In genomic region chr4:43674974-43675373, GRCm38 (mm10) we compare ENCODE assay signal across 31 mouse cellular contexts. TPM values are rescaled to one million over a fixed set of nuclear protein-coding genes. Genes with fewer than 3 reads are reported as not detected.
"Had no signal": no experiment of that assay in that cellular context is flagged by ENCODE, and none has a peak within 500 bp of the region (broad histone marks: within the 10 kb centered on the region; RNA-seq: fewer than 3 reads in every experiment).

No protein-coding gene starts in this region.

- H3K4me3 ChIP-seq: gastrocnemius, adult 2 months; heart, embryonic 13.5 days; heart, embryonic 15.5 days; hindbrain, embryonic 13.5 days; hindbrain, embryonic 15.5 days; limb, embryonic 13.5 days; limb, embryonic 15.5 days; liver, embryonic 12.5 days had no signal

- H3K36me3 ChIP-seq: liver, embryonic 12.5 days had no signal

- H3K27me3 ChIP-seq: heart, embryonic 13.5 days; heart, embryonic 15.5 days; hindbrain, embryonic 13.5 days; hindbrain, embryonic 15.5 days; limb, embryonic 13.5 days; limb, embryonic 15.5 days had no signal

- ATAC-seq: forebrain, embryonic 16.5 days; hindbrain, postnatal 0 days; liver, embryonic 12.5 days had no signal

- DNase-seq: gastrocnemius, adult 2 months; gastrocnemius, postnatal 10 days; gastrocnemius, postnatal 25 days; heart, adult 18-20 months; heart, postnatal 14 days; heart, postnatal 36 days; kidney, adult 18-20 months; kidney, postnatal 14 days; layer of hippocampus, adult 9-11 months; layer of hippocampus, postnatal 36 days; left cerebral cortex, postnatal 4 days had no signal

- H3K4me2 ChIP-seq: heart, embryonic 11.5 days; heart, embryonic 13.5 days; heart, embryonic 15.5 days; hindbrain, embryonic 13.5 days; hindbrain, embryonic 15.5 days; limb, embryonic 13.5 days; limb, embryonic 15.5 days; liver, embryonic 12.5 days had no signal

- H3K4me1 ChIP-seq: liver, embryonic 12.5 days had no signal

- H3K9me3 ChIP-seq: heart, embryonic 13.5 days; heart, embryonic 15.5 days; hindbrain, embryonic 13.5 days; hindbrain, embryonic 15.5 days; limb, embryonic 13.5 days; limb, embryonic 15.5 days; liver, embryonic 12.5 days had no signal

- H3K9ac ChIP-seq: heart, embryonic 13.5 days; heart, embryonic 15.5 days; hindbrain, embryonic 13.5 days; hindbrain, embryonic 15.5 days; limb, embryonic 13.5 days; limb, embryonic 15.5 days; liver, embryonic 12.5 days; liver, embryonic 14.5 days had no signal

- H3K27ac ChIP-seq: gastrocnemius, adult 2 months; heart, embryonic 13.5 days; heart, embryonic 15.5 days; hindbrain, embryonic 13.5 days; hindbrain, embryonic 15.5 days; hindbrain, postnatal 0 days; limb, embryonic 13.5 days; limb, embryonic 15.5 days; liver, embryonic 12.5 days; liver, embryonic 14.5 days had no signal

RNA-seq across cellular contexts. Expression of gene Fam221b, which starts 6.0 kb away (rescaled TPM):
- polyA plus RNA-seq: liver, adult 2 months had no signal

RNA-seq across cellular contexts. Expression of gene Olfr70, which starts 25.6 kb away (rescaled TPM):
- polyA plus RNA-seq: forebrain, embryonic 16.5 days; frontal cortex, adult 2 months; heart, embryonic 11.5 days; heart, embryonic 13.5 days; heart, embryonic 15.5 days; heart, postnatal 0 days; hindbrain, embryonic 11.5 days; hindbrain, embryonic 13.5 days; hindbrain, embryonic 15.5 days; hindbrain, postnatal 0 days; kidney, embryonic 14.5 days; kidney, embryonic 16.5 days; large intestine, adult 2 months; limb, embryonic 11.5 days; limb, embryonic 13.5 days; limb, embryonic 15.5 days; liver, adult 2 months; liver, embryonic 12.5 days; liver, embryonic 14.5 days; liver, embryonic 16.5 days had no signal
